Comparison of ENCODE assay signal across 10 mouse cellular contexts in genomic region chr7:107665221-107665585, GRCm38 (mm10). TPM values are rescaled to one million over a fixed set of nuclear protein-coding genes. Genes with fewer than 3 reads are reported as not detected.
DNase-seq lines count a peak whose midpoint lies in the region; ATAC-seq and TF ChIP-seq lines count a peak whose summit lies in the region.
"Had no signal": no experiment of that assay in that cellular context is flagged by ENCODE, and none has a peak within 500 bp of the region (broad histone marks: within the 10 kb centered on the region; RNA-seq: fewer than 3 reads in every experiment).

No protein-coding gene starts in this region.

- peak overlapping the region; percentile 78 for H3K4me2 ChIP-seq in intestine, postnatal 0 days (replicated peaks; ENCODE audit: low read depth)
- peak overlapping the region; percentile 26; the same call in 1 of the 2 replicates for H3K4me2 ChIP-seq in midbrain, embryonic 16.5 days (ENCODE audit: low read length)

- peaks cover 38% of the 10 kb centered on the region for H3K4me1 ChIP-seq in megakaryocyte, embryonic 14.5 days
- H3K4me1 ChIP-seq in intestine, postnatal 0 days (replicated peaks; ENCODE audit: control insufficient read depth, insufficient read depth, low read length): peaks cover 17% of the 10 kb centered on the region
- peaks cover 16% of the 10 kb centered on the region for H3K4me1 ChIP-seq in midbrain, embryonic 16.5 days (ENCODE audit: control insufficient read depth, insufficient read depth, low read length)

- no peaks in the 10 kb centered on the region for H3K9me3 ChIP-seq in megakaryocyte, embryonic 14.5 days
- no peaks in the 10 kb centered on the region for H3K9me3 ChIP-seq in intestine, postnatal 0 days (ENCODE audit: control insufficient read depth)
- no peaks in the 10 kb centered on the region for H3K9me3 ChIP-seq in midbrain, embryonic 16.5 days (replicated peaks; ENCODE audit: control insufficient read depth, low read length, poor library complexity, severe bottlenecking)

- no peaks in the 10 kb centered on the region for H3K36me3 ChIP-seq in megakaryocyte, embryonic 14.5 days (replicated peaks; ENCODE audit: low read length)
- H3K36me3 ChIP-seq in intestine, postnatal 0 days (ENCODE audit: control insufficient read depth, insufficient read depth): no peaks in the 10 kb centered on the region
- no peaks in the 10 kb centered on the region for H3K36me3 ChIP-seq in midbrain, embryonic 16.5 days (ENCODE audit: control insufficient read depth, insufficient read depth, low read length)

- H3K9ac ChIP-seq in intestine, postnatal 0 days (ENCODE audit: low read depth, low read length): peak overlapping the region; percentile 51
- no peak overlapping the region for H3K9ac ChIP-seq in midbrain, embryonic 16.5 days (ENCODE audit: low read depth, low read length)

- WGBS in intestine, postnatal 0 days: 4% methylated on average over 4 of the region's 4 CpGs
- 53% methylated on average over 4 of the region's 4 CpGs for WGBS in midbrain, embryonic 16.5 days

- H3K27ac ChIP-seq in intestine, postnatal 0 days (ENCODE audit: low read depth, low read length): peak overlapping the region; percentile 92
- H3K27ac ChIP-seq in midbrain, embryonic 16.5 days (ENCODE audit: low read length): no peak overlapping the region

- peak; percentile 7 to 23 for DNase-seq in frontal cortex, postnatal 25 days (ENCODE audit: low spot score in 2 of 2)
- no peak for DNase-seq in urinary bladder, adult 2 months (ENCODE audit: low spot score)
- DNase-seq in thymus, postnatal 4 days: no peak

- TF ChIP-seq CTCF in intestine, postnatal 0 days (IDR thresholded peaks at IDR 0.05; ENCODE audit: low read depth): no peak

- ATAC-seq in megakaryocyte, adult 5-6 weeks (ENCODE audit: poor library complexity, severe bottlenecking): no peak
- ATAC-seq in intestine, postnatal 0 days: no peak
- 0 out of 2 replicates have a peak, but pooled peaks have one; percentile 4 for ATAC-seq in midbrain, embryonic 16.5 days
- ATAC-seq in erythroblast, adult 5-6 weeks (replicated peaks; ENCODE audit: low FRiP score, poor library complexity, severe bottlenecking): no peak

- peaks cover 30% of the 10 kb centered on the region for H3K27me3 ChIP-seq in megakaryocyte, embryonic 14.5 days (replicated peaks)
- H3K27me3 ChIP-seq in intestine, postnatal 0 days (replicated peaks; ENCODE audit: control insufficient read depth, insufficient read depth, low read length): no peaks in the 10 kb centered on the region
- no peaks in the 10 kb centered on the region for H3K27me3 ChIP-seq in midbrain, embryonic 16.5 days (ENCODE audit: control insufficient read depth, insufficient read depth, low read depth, low read length)
- H3K27me3 ChIP-seq: Patski had no signal

- H3K4me3 ChIP-seq in megakaryocyte, embryonic 14.5 days (replicated peaks): peak overlapping the region; percentile 84
- H3K4me3 ChIP-seq in intestine, postnatal 0 days (ENCODE audit: low read depth, low read length): peak overlapping the region; percentile 42
- H3K4me3 ChIP-seq in midbrain, embryonic 16.5 days (ENCODE audit: low read depth, low read length): no peak overlapping the region

RNA-seq across cellular contexts. Expression of gene 5330417H12Rik, which starts 40.2 kb away (rescaled TPM):
- polyA plus RNA-seq in megakaryocyte, embryonic 14.5 days (2012; ENCODE audit: insufficient read depth, low replicate concordance): not detected in 2 replicates
- not detected in 2 replicates for total RNA-seq in megakaryocyte, adult 5-6 weeks (2015)
- total RNA-seq in megakaryocyte, adult 5-6 weeks (2017): not detected in 2 replicates
- polyA plus RNA-seq in intestine, postnatal 0 days (2015; fragmentation: Nextera tagmentation; extraction: Ambion mirVana): not detected in 2 replicates
- not detected in 2 replicates for polyA plus RNA-seq in midbrain, embryonic 16.5 days (2015; fragmentation: Nextera tagmentation; extraction: Ambion mirVana)
- polyA plus RNA-seq in urinary bladder, adult 2 months (2012; rRNA removed): not detected in 2 replicates
- total RNA-seq in erythroblast, adult 5-6 weeks (2015; ENCODE audit: low replicate concordance): not detected in 2 replicates
- total RNA-seq in erythroblast, adult 5-6 weeks (2017; ENCODE audit: low replicate concordance): not detected in 2 replicates
- total RNA-seq: left cerebral cortex, adult 18-20 months had no signal
- polyA plus RNA-seq: Patski had no signal

Comparison
In these comparisons a context has a peak if more than half of its experiments do, and no peak if none do; other contexts are left out.
1. DNase-seq: peak in frontal cortex, postnatal 25 days (2 of 2); none in urinary bladder, adult 2 months (single experiment) and thymus, postnatal 4 days (single experiment).